Mouse (Mus musculus): ENCODE results near the gene Ccl25. TPM values are rescaled to one million over a fixed set of nuclear protein-coding genes. Genes with fewer than 3 reads are reported as not detected.
"Not testable (repeated sequence)": the region's sequence is repeated elsewhere in the genome, so short reads cannot be mapped to it uniquely, and the experiment has no call there.

Gene Ccl25
- polyA plus RNA-seq, 1 experiment from 2014 or later, result 15.5 TPM

DNA sequence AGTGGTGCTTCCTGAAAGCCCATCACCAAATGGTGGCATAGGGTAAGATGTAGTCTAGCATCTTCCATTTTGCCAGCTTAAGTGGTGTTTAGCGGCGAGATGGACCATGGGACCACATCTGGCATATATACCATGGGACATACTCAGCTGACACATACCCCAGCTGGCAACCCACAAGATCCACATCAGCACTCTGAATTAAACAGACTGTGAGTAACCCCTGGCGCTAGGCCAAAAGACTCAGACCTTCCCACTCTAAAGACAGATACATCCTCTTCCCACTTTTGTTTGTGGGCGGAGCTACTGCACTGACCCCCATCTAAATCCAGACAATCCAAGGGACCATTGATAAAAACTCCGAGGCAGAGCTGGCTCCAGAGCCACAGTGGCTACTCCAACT lies 4.0 kb downstream of the Ccl25 start:
- peaks cover 40% of the 10 kb centered on the region for H3K36me3 ChIP-seq (ENCODE audit: insufficient read depth, low read length)

GRCm38 (mm10) chr8:4333966-4334365 lies 9.0 kb downstream of the Ccl25 start:
- Histone ChIP-seq H3K9ac (replicated peaks; ENCODE audit: low read length) (no peak overlapping the region), H3K9me3 (ENCODE audit: low read length) (no peaks in the 10 kb centered on the region), H3K27ac (ENCODE audit: low read length) (no peak overlapping the region), H3K4me2 (replicated peaks; ENCODE audit: low read depth, low read length) (no peak overlapping the region), H3K4me1 (ENCODE audit: insufficient read depth, low read length) (no peaks in the 10 kb centered on the region), H3K27me3 (ENCODE audit: insufficient read depth, low read length) (no peaks in the 10 kb centered on the region), H3K4me3 (ENCODE audit: low read length) (no peak overlapping the region), H3K36me3 (ENCODE audit: insufficient read depth, low read length) (peaks cover 59% of the 10 kb centered on the region)
- ATAC-seq (ENCODE audit: low FRiP score, low TSS enrichment), result no peak
- 88% methylated on average over 1 of the region's 1 CpGs for WGBS

More for the DNA sequence above, 4.0 kb downstream of the Ccl25 start:
- H3K27ac ChIP-seq (ENCODE audit: low read length), result no peak overlapping the region
- no peak overlapping the region for H3K4me2 ChIP-seq (replicated peaks; ENCODE audit: low read depth, low read length)
- H3K27me3 ChIP-seq (ENCODE audit: insufficient read depth, low read length), result no peaks in the 10 kb centered on the region
- 92% methylated on average over 5 of the region's 5 CpGs for WGBS
- H3K9me3 ChIP-seq (ENCODE audit: low read length), result no peaks in the 10 kb centered on the region
- no peak for ATAC-seq (ENCODE audit: low FRiP score, low TSS enrichment)
- H3K4me3 ChIP-seq (ENCODE audit: low read length), result no peak overlapping the region
- peaks cover 5% of the 10 kb centered on the region for H3K4me1 ChIP-seq (ENCODE audit: insufficient read depth, low read length)
- no peak overlapping the region for H3K9ac ChIP-seq (replicated peaks; ENCODE audit: low read length)

- H3K36me3 ChIP-seq (ENCODE audit: insufficient read depth, low read length), result peaks cover 48% of the 10 kb centered on the region
- no peaks in the 10 kb centered on the region for H3K4me1 ChIP-seq (ENCODE audit: insufficient read depth, low read length)
- H3K9me3 ChIP-seq (ENCODE audit: low read length), result no peaks in the 10 kb centered on the region
- no peaks in the 10 kb centered on the region for H3K27me3 ChIP-seq (ENCODE audit: insufficient read depth, low read length)
- WGBS, result 64% methylated on average over 2 of the region's 2 CpGs
- H3K27ac ChIP-seq (ENCODE audit: low read length), result no peak overlapping the region
- no peak overlapping the region for H3K4me2 ChIP-seq (replicated peaks; ENCODE audit: low read depth, low read length)
- no peak overlapping the region for H3K9ac ChIP-seq (replicated peaks; ENCODE audit: low read length)
- no peak overlapping the region for H3K4me3 ChIP-seq (ENCODE audit: low read length)
- no peak for ATAC-seq (ENCODE audit: low FRiP score, low TSS enrichment)
Measured at GRCm38 (mm10) chr8:4335678-4336077, 10.7 kb downstream of the Ccl25 start.

DNA sequence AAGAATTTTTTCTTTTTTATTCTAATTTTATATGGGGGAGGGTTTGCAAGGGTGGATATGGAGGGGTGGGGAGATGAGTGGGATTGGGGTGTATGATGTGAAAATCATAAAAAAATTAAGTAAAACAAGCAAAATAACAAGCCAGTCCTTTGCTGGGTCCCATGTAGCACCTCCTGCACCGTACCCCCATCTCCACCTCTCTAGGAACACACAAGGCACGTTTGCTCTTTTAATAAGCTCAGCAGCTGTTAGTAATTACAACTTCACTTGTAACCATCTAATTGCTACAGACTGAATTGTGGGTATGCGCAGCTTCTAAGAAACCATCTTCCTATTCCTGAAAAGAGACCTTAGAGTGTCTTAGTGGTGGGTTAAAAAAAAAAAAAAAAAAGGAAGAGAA lies 15.2 kb downstream of the Ccl25 start:
- Histone ChIP-seq H3K4me3 (ENCODE audit: low read length) (no peak overlapping the region), H3K27me3 (ENCODE audit: insufficient read depth, low read length) (no peaks in the 10 kb centered on the region), H3K27ac (ENCODE audit: low read length) (no peak overlapping the region), H3K4me2 (replicated peaks; ENCODE audit: low read depth, low read length) (no peak overlapping the region), H3K4me1 (ENCODE audit: insufficient read depth, low read length) (no peaks in the 10 kb centered on the region), H3K9ac (replicated peaks; ENCODE audit: low read length) (no peak overlapping the region), H3K9me3 (ENCODE audit: low read length) (no peaks in the 10 kb centered on the region), H3K36me3 (ENCODE audit: insufficient read depth, low read length) (peaks cover 24% of the 10 kb centered on the region)
- WGBS, result 88% methylated on average over 3 of the region's 3 CpGs
- ATAC-seq (ENCODE audit: low FRiP score, low TSS enrichment), result no peak

- Histone ChIP-seq H3K4me1 (ENCODE audit: insufficient read depth, low read length) (0 out of 2 replicates have a peak, but pooled peaks cover 3% of the 10 kb centered on the region), H3K36me3 (ENCODE audit: insufficient read depth, low read length) (no peaks in the 10 kb centered on the region), H3K27ac (ENCODE audit: low read length) (no peak overlapping the region), H3K4me3 (ENCODE audit: low read length) (no peak overlapping the region), H3K9ac (replicated peaks; ENCODE audit: low read length) (no peak overlapping the region), H3K9me3 (ENCODE audit: low read length) (no peaks in the 10 kb centered on the region), H3K4me2 (replicated peaks; ENCODE audit: low read depth, low read length) (peak overlapping the region; percentile 40), H3K27me3 (ENCODE audit: insufficient read depth, low read length) (no peaks in the 10 kb centered on the region)
- peak; percentile 55; the same call in 1 of the 2 replicates for ATAC-seq (ENCODE audit: low FRiP score, low TSS enrichment)
- WGBS, result 49% methylated on average over 7 of the region's 7 CpGs
Measured at GRCm38 (mm10) chr8:4347661-4348060, 22.7 kb downstream of the Ccl25 start.

- Histone ChIP-seq H3K9me3 (ENCODE audit: low read length) (no peaks in the 10 kb centered on the region), H3K27ac (ENCODE audit: low read length) (no peak overlapping the region), H3K36me3 (ENCODE audit: insufficient read depth, low read length) (no peaks in the 10 kb centered on the region), H3K27me3 (ENCODE audit: insufficient read depth, low read length) (no peaks in the 10 kb centered on the region), H3K4me1 (ENCODE audit: insufficient read depth, low read length) (0 out of 2 replicates have a peak, but pooled peaks cover 3% of the 10 kb centered on the region), H3K9ac (replicated peaks; ENCODE audit: low read length) (no peak overlapping the region), H3K4me2 (replicated peaks; ENCODE audit: low read depth, low read length) (peak overlapping the region; percentile 40), H3K4me3 (ENCODE audit: low read length) (no peak overlapping the region)
- WGBS, result 33% methylated on average over 12 of the region's 12 CpGs
- no peak for ATAC-seq (ENCODE audit: low FRiP score, low TSS enrichment)
Measured at GRCm38 (mm10) chr8:4348275-4348674, 23.3 kb downstream of the Ccl25 start.

DNA sequence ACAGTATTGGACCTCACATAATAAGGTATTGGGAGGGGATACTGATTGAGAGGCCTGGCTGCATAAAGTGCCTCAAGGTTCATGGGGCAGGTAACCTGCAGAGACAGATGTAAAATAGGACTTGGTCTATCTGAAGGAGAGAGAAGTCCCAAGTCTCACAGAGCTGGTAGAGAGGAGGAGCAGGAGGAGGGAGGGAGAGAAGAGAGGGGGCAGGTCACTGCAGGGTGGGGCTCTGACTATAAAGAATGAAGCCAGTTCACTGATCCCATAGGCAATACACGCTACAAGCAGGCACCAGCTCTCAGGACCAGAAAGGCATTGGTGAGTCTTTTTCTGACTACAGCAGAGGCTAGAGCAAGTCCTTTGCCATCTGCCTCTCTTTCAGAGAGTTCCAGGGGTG lies 24.3 kb downstream of the Ccl25 start:
- Histone ChIP-seq H3K4me3 (ENCODE audit: low read length) (no peak overlapping the region), H3K36me3 (ENCODE audit: insufficient read depth, low read length) (no peaks in the 10 kb centered on the region), H3K9ac (replicated peaks; ENCODE audit: low read length) (no peak overlapping the region), H3K9me3 (ENCODE audit: low read length) (no peaks in the 10 kb centered on the region), H3K27me3 (ENCODE audit: insufficient read depth, low read length) (no peaks in the 10 kb centered on the region), H3K4me2 (replicated peaks; ENCODE audit: low read depth, low read length) (no peak overlapping the region), H3K27ac (ENCODE audit: low read length) (no peak overlapping the region), H3K4me1 (ENCODE audit: insufficient read depth, low read length) (0 out of 2 replicates have a peak, but pooled peaks cover 3% of the 10 kb centered on the region)
- WGBS, result 52% methylated on average over 1 of the region's 1 CpGs
- no peak for ATAC-seq (ENCODE audit: low FRiP score, low TSS enrichment)

- 83% methylated on average over 3 of the region's 3 CpGs for whole genome bisulfite sequencing
- Histone ChIP-seq H3K9ac (replicated peaks; ENCODE audit: low read length) (no peak overlapping the region), H3K27ac (ENCODE audit: low read length) (no peak overlapping the region), H3K4me2 (replicated peaks; ENCODE audit: low read depth, low read length) (no peak overlapping the region), H3K4me3 (ENCODE audit: low read length) (no peak overlapping the region), H3K36me3 (ENCODE audit: insufficient read depth, low read length) (no peaks in the 10 kb centered on the region), H3K27me3 (ENCODE audit: insufficient read depth, low read length) (no peaks in the 10 kb centered on the region), H3K4me1 (ENCODE audit: insufficient read depth, low read length) (0 out of 2 replicates have a peak, but pooled peaks cover 3% of the 10 kb centered on the region), H3K9me3 (ENCODE audit: low read length) (no peaks in the 10 kb centered on the region)
- ATAC-seq (ENCODE audit: low FRiP score, low TSS enrichment), result no peak
Measured at GRCm38 (mm10) chr8:4350618-4351017, 25.6 kb downstream of the Ccl25 start.

DNA sequence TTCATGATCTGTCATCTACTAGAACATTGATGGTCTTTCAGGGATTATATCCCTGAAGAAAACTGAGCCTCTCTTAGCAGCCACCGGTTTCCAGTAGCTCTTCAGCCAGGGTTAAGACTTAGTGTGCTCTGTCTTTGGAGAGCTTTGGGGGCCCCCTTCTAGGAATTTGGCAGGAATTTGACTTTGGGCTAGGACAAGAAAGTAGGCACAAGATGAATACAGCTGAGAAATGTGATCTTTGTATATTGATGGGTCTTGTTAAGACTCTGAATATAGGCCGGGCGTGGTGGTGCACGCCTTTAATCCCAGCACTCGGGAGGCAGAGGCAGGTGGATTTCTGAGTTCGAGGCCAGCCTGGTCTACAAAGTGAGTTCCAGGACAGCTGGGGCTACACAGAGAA lies 27.6 kb downstream of the Ccl25 start:
- ATAC-seq (ENCODE audit: low FRiP score, low TSS enrichment); H3K27me3 ChIP-seq (ENCODE audit: insufficient read depth, low read length); H3K4me3 ChIP-seq (ENCODE audit: low read length); H3K4me2 ChIP-seq (replicated peaks; ENCODE audit: low read depth, low read length); H3K9me3 ChIP-seq (ENCODE audit: low read length); H3K27ac ChIP-seq (ENCODE audit: low read length); H3K4me1 ChIP-seq (ENCODE audit: insufficient read depth, low read length); H3K9ac ChIP-seq (replicated peaks; ENCODE audit: low read length); H3K36me3 ChIP-seq (ENCODE audit: insufficient read depth, low read length): not testable (repeated sequence)
- 98% methylated on average over 6 of the region's 6 CpGs for WGBS

DNA sequence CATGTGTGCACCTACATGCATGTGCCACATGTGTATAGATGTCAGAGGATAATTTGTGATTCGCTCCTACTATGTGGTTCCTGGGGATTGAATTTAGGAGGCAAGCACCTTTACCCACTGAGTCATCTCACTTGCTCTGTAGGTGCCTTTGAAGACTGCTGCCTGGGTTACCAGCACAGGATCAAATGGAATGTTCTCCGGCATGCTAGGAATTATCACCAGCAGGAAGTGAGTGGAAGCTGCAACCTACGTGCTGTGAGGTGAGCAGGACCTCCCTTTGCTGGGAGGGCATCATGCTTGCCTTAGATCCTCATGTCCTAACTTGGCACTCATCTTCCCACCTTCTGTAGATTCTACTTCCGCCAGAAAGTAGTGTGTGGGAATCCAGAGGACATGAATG lies 28.7 kb downstream of the Ccl25 start:
- WGBS, result 76% methylated on average over 4 of the region's 4 CpGs
- Histone ChIP-seq H3K27ac (ENCODE audit: low read length) (no peak overlapping the region), H3K4me1 (ENCODE audit: insufficient read depth, low read length) (no peaks in the 10 kb centered on the region), H3K27me3 (ENCODE audit: insufficient read depth, low read length) (no peaks in the 10 kb centered on the region), H3K9me3 (ENCODE audit: low read length) (no peaks in the 10 kb centered on the region), H3K36me3 (ENCODE audit: insufficient read depth, low read length) (no peaks in the 10 kb centered on the region), H3K9ac (replicated peaks; ENCODE audit: low read length) (no peak overlapping the region), H3K4me3 (ENCODE audit: low read length) (no peak overlapping the region), H3K4me2 (replicated peaks; ENCODE audit: low read depth, low read length) (no peak overlapping the region)
- no peak for ATAC-seq (ENCODE audit: low FRiP score, low TSS enrichment)
